ENCODE assay signal across 7 mouse cellular contexts in the genomic region with DNA sequence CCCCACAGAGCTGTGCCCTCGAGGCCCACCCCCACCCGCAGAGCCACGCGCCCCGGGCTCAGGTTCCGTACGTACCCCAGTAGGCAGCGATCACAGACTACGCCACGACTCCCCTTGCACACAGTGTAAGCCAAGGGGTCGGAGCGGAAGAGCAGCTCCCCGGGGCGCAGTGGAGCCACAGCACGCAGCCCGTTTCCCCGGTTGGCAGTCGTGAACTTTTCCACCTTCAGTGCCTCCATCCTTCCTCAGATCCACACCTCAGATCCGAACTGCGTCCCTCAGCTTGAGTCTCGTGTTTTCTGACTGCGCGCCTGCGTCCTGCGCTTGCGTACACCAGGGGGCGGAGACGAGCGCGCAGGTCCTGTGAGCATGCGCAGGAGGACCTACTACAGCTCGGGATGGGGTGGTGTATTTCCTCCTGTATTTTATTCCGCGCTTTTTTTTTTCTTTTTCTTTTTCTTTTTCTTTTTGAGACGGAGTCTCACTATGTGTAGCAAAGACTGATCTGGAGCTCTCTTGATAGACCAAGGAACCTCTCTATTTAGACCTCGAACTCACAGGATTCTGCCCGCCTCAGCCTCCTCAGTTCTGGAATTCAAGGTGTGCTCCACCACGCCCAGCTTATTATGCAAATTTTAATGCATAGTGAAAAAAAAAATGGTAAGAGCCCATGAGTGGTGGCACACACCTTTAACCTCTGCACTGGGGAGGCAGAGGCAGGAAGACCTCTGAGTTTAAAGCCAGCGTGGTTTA. TPM values are rescaled to one million over a fixed set of nuclear protein-coding genes. Genes with fewer than 3 reads are reported as not detected.
A peak's percentile ranks its signal among the peaks of the same experiment; 100 is the strongest.
DNase-seq lines count a peak whose midpoint lies in the region; ATAC-seq lines count a peak whose summit lies in the region.

TSS of gene Smyd3 (minus strand) at position 329 of the 753 bp plus-strand sequence.

- 6% methylated on average over 39 of the region's 39 CpGs for WGBS in intestine, embryonic 16.5 days
- WGBS in midbrain, embryonic 11.5 days = 7% methylated on average over 39 of the region's 39 CpGs

- H3K27me3 ChIP-seq in intestine, embryonic 16.5 days (replicated peaks; ENCODE audit: control insufficient read depth, insufficient read depth, low read length) = no peaks in the 10 kb centered on the region
- H3K27me3 ChIP-seq in midbrain, embryonic 11.5 days (ENCODE audit: control insufficient read depth, insufficient read depth, low read length) = no peaks in the 10 kb centered on the region

- no peaks in the 10 kb centered on the region for H3K4me1 ChIP-seq in intestine, embryonic 16.5 days (ENCODE audit: control insufficient read depth, insufficient read depth, low read length)
- peaks cover 6% of the 10 kb centered on the region; the same call in 1 of the 2 replicates for H3K4me1 ChIP-seq in midbrain, embryonic 11.5 days (ENCODE audit: control insufficient read depth, insufficient read depth, low read length)

- peak; percentile 89 for DNase-seq in adrenal gland, adult 2 months
- peak; percentile 79 for DNase-seq in embryo, embryonic 11.5 days (ENCODE audit: low read depth, low spot score)
- peak; percentile 70 to 72 for DNase-seq in gastrocnemius, postnatal 36 days
- peak; percentile 80 to 88 for DNase-seq in left cerebral cortex, postnatal 36 days (ENCODE audit: low spot score in 2 of 2)
- peak; percentile 97 for DNase-seq in midbrain, embryonic 11.5 days (ENCODE audit: low spot score, missing footprints)
- peak; percentile 82 for DNase-seq in skeletal muscle tissue, adult 2 months (ENCODE audit: low read depth, low spot score)

- H3K9ac ChIP-seq in intestine, embryonic 16.5 days (ENCODE audit: low read depth, low read length) = peak within 1 kb of the TSS; percentile 84
- peak within 1 kb of the TSS; percentile 73 for H3K9ac ChIP-seq in midbrain, embryonic 11.5 days (ENCODE audit: low read length)

- peak within 1 kb of the TSS; percentile 97 for H3K4me2 ChIP-seq in intestine, embryonic 16.5 days (ENCODE audit: low read depth, low read length)
- H3K4me2 ChIP-seq in midbrain, embryonic 11.5 days = peak within 1 kb of the TSS; percentile 97

- peak within 1 kb of the TSS; percentile 78 for H3K4me3 ChIP-seq in intestine, embryonic 16.5 days (ENCODE audit: low read length)
- peak within 1 kb of the TSS; percentile 66 for H3K4me3 ChIP-seq in midbrain, embryonic 11.5 days (ENCODE audit: low read depth, low read length)

- no peaks in the 10 kb centered on the region for H3K9me3 ChIP-seq in intestine, embryonic 16.5 days (ENCODE audit: control insufficient read depth, low read length)
- no peaks in the 10 kb centered on the region for H3K9me3 ChIP-seq in midbrain, embryonic 11.5 days (ENCODE audit: control insufficient read depth, low read length)

- ATAC-seq in intestine, embryonic 16.5 days = peak; percentile 91
- ATAC-seq in midbrain, embryonic 11.5 days (ENCODE audit: low FRiP score) = peak; percentile 89

- H3K36me3 ChIP-seq in intestine, embryonic 16.5 days (ENCODE audit: control insufficient read depth, insufficient read depth, low read length) = no peaks in the 10 kb centered on the region
- H3K36me3 ChIP-seq in midbrain, embryonic 11.5 days (ENCODE audit: control insufficient read depth, insufficient read depth, low read length) = no peaks in the 10 kb centered on the region

- intact Hi-C loops in gastrocnemius, postnatal 36 days (cut with DNase I) = no loop called here
- intact Hi-C loops in left cerebral cortex, postnatal 36 days (cut with DNase I) = no loop called here

- H3K27ac ChIP-seq in intestine, embryonic 16.5 days (ENCODE audit: low read length) = peak within 1 kb of the TSS; percentile 52
- no peak within 1 kb of the TSS for H3K27ac ChIP-seq in midbrain, embryonic 11.5 days (ENCODE audit: low read depth, low read length)

RNA-seq across cellular contexts. Expression of gene Smyd3, which starts in this region (rescaled TPM):
- 1 to 10 TPM; 5.0 to 7.1 TPM for total RNA-seq in adrenal gland, adult 2 months (2021)
- polyA plus RNA-seq in adrenal gland, adult 2 months (2012; rRNA removed) = 0.69 and 0.80 TPM in 2 replicates
- 1 to 10 TPM; 3.4 to 4.6 TPM for total RNA-seq in gastrocnemius, postnatal 36 days (2021)
- polyA plus RNA-seq in intestine, embryonic 16.5 days (2015; fragmentation: Nextera tagmentation; extraction: Ambion mirVana) = 16.1 and 16.7 TPM in 2 replicates
- 10 to 100 TPM; 22.7 to 28.3 TPM for total RNA-seq in left cerebral cortex, postnatal 36 days (2021)
- 13.1 and 15.9 TPM in 2 replicates for polyA plus RNA-seq in midbrain, embryonic 11.5 days (2014; fragmentation: Nextera tagmentation; extraction: Ambion mirVana)
